ENCODE assay signal across 8 mouse cellular contexts in genomic region chr19:53284268-53285208, GRCm38 (mm10). TPM values are rescaled to one million over a fixed set of nuclear protein-coding genes. Genes with fewer than 3 reads are reported as not detected.
DNase-seq lines count a peak whose midpoint lies in the region; ATAC-seq lines count a peak whose summit lies in the region.

No protein-coding gene starts in this region.

- peak; percentile 39 for DNase-seq in liver
- DNase-seq in liver, embryonic 11.5 days (ENCODE audit: low spot score) = no peak
- peak; percentile 68 for DNase-seq in kidney, postnatal 10 days
- DNase-seq in thymus, postnatal 14 days = no peak
- no peak for DNase-seq in urinary bladder, adult 2 months (ENCODE audit: low spot score)

- H3K27me3 ChIP-seq in liver, embryonic 11.5 days (replicated peaks; ENCODE audit: control insufficient read depth, insufficient read depth, low read length) = no peaks in the 10 kb centered on the region
- H3K27me3 ChIP-seq in heart, embryonic 13.5 days (replicated peaks) = no peaks in the 10 kb centered on the region
- H3K27me3 ChIP-seq in neural tube, embryonic 15.5 days (replicated peaks) = no peaks in the 10 kb centered on the region

- no peak overlapping the region for H3K9ac ChIP-seq in liver, embryonic 11.5 days (ENCODE audit: low read depth, low read length)
- H3K9ac ChIP-seq in heart, embryonic 13.5 days = peak overlapping the region; percentile 59
- no peak overlapping the region for H3K9ac ChIP-seq in neural tube, embryonic 15.5 days (replicated peaks)

- no peaks in the 10 kb centered on the region for H3K36me3 ChIP-seq in liver, embryonic 11.5 days (ENCODE audit: control insufficient read depth, insufficient read depth, low read length)
- no peaks in the 10 kb centered on the region for H3K36me3 ChIP-seq in heart, embryonic 13.5 days
- no peaks in the 10 kb centered on the region for H3K36me3 ChIP-seq in neural tube, embryonic 15.5 days

- no peak; the same call in 1 of the 2 replicates for ATAC-seq in liver, embryonic 11.5 days (replicated peaks; ENCODE audit: low FRiP score)
- ATAC-seq in heart, embryonic 13.5 days (ENCODE audit: extremely low read depth, insufficient number of reproducible peaks, low FRiP score, low TSS enrichment) = no peak
- no peak for ATAC-seq in neural tube, embryonic 15.5 days (ENCODE audit: low FRiP score)

- WGBS in liver, embryonic 11.5 days = 37% methylated on average over 20 of the region's 20 CpGs
- 34% methylated on average over 20 of the region's 20 CpGs for WGBS in heart, embryonic 13.5 days
- 24% methylated on average over 20 of the region's 20 CpGs for WGBS in neural tube, embryonic 15.5 days

- no peak overlapping the region for H3K27ac ChIP-seq in liver, embryonic 11.5 days (ENCODE audit: low read depth, low read length)
- 0 out of 2 replicates have a peak overlapping the region, but pooled peaks have one; percentile 3 for H3K27ac ChIP-seq in brown adipose tissue, adult 24 weeks (replicated peaks; ENCODE audit: low read depth, low read length)
- H3K27ac ChIP-seq in heart, embryonic 13.5 days (replicated peaks) = peak overlapping the region; percentile 67
- no peak overlapping the region for H3K27ac ChIP-seq in neural tube, embryonic 15.5 days (replicated peaks)

- H3K4me2 ChIP-seq in liver, embryonic 11.5 days = no peak overlapping the region
- H3K4me2 ChIP-seq in heart, embryonic 13.5 days = peak overlapping the region; percentile 53
- 0 out of 2 replicates have a peak overlapping the region, but pooled peaks have one; percentile 3 for H3K4me2 ChIP-seq in neural tube, embryonic 15.5 days

- no peak overlapping the region for H3K4me3 ChIP-seq in liver, embryonic 11.5 days (ENCODE audit: low read depth, low read length)
- H3K4me3 ChIP-seq in brown adipose tissue, adult 24 weeks (ENCODE audit: insufficient read depth, low read depth, low read length) = peak overlapping the region; percentile 23; the same call in 1 of the 2 replicates
- H3K4me3 ChIP-seq in heart, embryonic 13.5 days = no peak overlapping the region; the same call in 1 of the 2 replicates
- no peak overlapping the region for H3K4me3 ChIP-seq in neural tube, embryonic 15.5 days (replicated peaks)

- no peaks in the 10 kb centered on the region for H3K9me3 ChIP-seq in liver, embryonic 11.5 days (ENCODE audit: control insufficient read depth, low read length)
- H3K9me3 ChIP-seq in heart, embryonic 13.5 days = no peaks in the 10 kb centered on the region
- H3K9me3 ChIP-seq in neural tube, embryonic 15.5 days (replicated peaks) = no peaks in the 10 kb centered on the region

- H3K4me1 ChIP-seq in liver, embryonic 11.5 days (replicated peaks; ENCODE audit: control insufficient read depth, insufficient read depth, low read length) = no peaks in the 10 kb centered on the region
- peaks cover 9% of the 10 kb centered on the region for H3K4me1 ChIP-seq in brown adipose tissue, adult 24 weeks (ENCODE audit: control insufficient read depth, insufficient read depth, insufficient read length, low read length)
- H3K4me1 ChIP-seq in heart, embryonic 13.5 days = peaks cover 18% of the 10 kb centered on the region
- H3K4me1 ChIP-seq in neural tube, embryonic 15.5 days = peaks cover 22% of the 10 kb centered on the region

RNA-seq across cellular contexts. Expression of gene Mxi1, which starts 25.8 kb away (rescaled TPM):
- 34.3 and 42.6 TPM in 2 replicates for polyA plus RNA-seq in liver, embryonic 11.5 days (2014; fragmentation: Nextera tagmentation; extraction: Ambion mirVana)
- 20.9 and 37.2 TPM in 2 replicates for polyA plus RNA-seq in brown adipose tissue, adult 24 weeks (2012; ENCODE audit: insufficient read depth, insufficient read length, missing spikeins)
- 31.8 and 34.5 TPM in 2 replicates for polyA plus RNA-seq in heart, embryonic 13.5 days (2015; fragmentation: Nextera tagmentation; extraction: Ambion mirVana)
- 40.0 and 40.8 TPM in 2 replicates for polyA plus RNA-seq in neural tube, embryonic 15.5 days (2015; fragmentation: Nextera tagmentation; extraction: Ambion mirVana)
- 37.6 and 43.3 TPM in 2 replicates for polyA plus RNA-seq in urinary bladder, adult 2 months (2012; rRNA removed)

Comparison
In these comparisons a context has a peak if more than half of its experiments do, and no peak if none do; other contexts are left out.
1. DNase-seq: peak in liver (single experiment) and kidney, postnatal 10 days (single experiment); none in liver, embryonic 11.5 days (single experiment), thymus, postnatal 14 days (single experiment) and urinary bladder, adult 2 months (single experiment).
2. H3K27ac ChIP-seq: peak in brown adipose tissue, adult 24 weeks (single experiment) and heart, embryonic 13.5 days (single experiment); none in liver, embryonic 11.5 days (single experiment) and neural tube, embryonic 15.5 days (single experiment).